Mouse (Mus musculus) CH12.LX (cell line): ENCODE data around the gene Rtp3.

ENCODE experiments used
- CTCF ChIP-seq, 2 experiments: IDR thresholded peaks in 1 of 2; conservative IDR thresholded peaks in 1 of 2; 2 replicates each; pipeline ENCODE4 v1.5.1; 2011 to 2012; ENCODE audit warnings: low read depth in 2 of 2, low read length in 2 of 2, improper control_type of control experiment in 1 of 2, inconsistent platforms in 1 of 2, mild to moderate bottlenecking in 1 of 2, moderate library complexity in 1 of 2
- MYC ChIP-seq: IDR thresholded peaks from 2 replicates; pipeline ENCODE4 v1.6.1; 2011; ENCODE audit warnings: low read depth, mild to moderate bottlenecking, improper control_type of control experiment, low read length
- NRF1 ChIP-seq: IDR thresholded peaks from 2 replicates; pipeline ENCODE4 v1.6.1; 2014; ENCODE audit warnings: low read depth, mild to moderate bottlenecking, inconsistent platforms, low read length, improper control_type of control experiment, moderate library complexity
- POLR2A ChIP-seq: IDR thresholded peaks from 2 replicates; pipeline ENCODE4 v1.6.1; 2011; ENCODE audit warnings: low read depth, mild to moderate bottlenecking, improper control_type of control experiment, low read length

GRCm38 (mm10) chr9:110955962-110956361, 34.4 kb downstream of the Rtp3 start:
- TF ChIP-seq MYC (no peak), NRF1 (no peak), CTCF (conservative IDR thresholded peaks at IDR 0.05 in 1 of 2, IDR thresholded peaks at IDR 0.05 in 1 of 2; ENCODE audit: low read depth in 2 of 2, low read length in 2 of 2) (no peak), POLR2A (no peak)
